Mouse (Mus musculus) layer of hippocampus, adult 11-12 months (tissue): ENCODE measurements at regions not wholly inside any gene's neighbourhood (a gene's known extent, or its start where the extent isn't known, plus 50 kb on each side); places are given as distances from the start of the nearest gene placed in this dataset.

Experiments
- DNase-seq: peaks from one replicate; pipeline ENCODE4 v3.0.0; 2022; ENCODE audit warnings: low spot score

DNA sequence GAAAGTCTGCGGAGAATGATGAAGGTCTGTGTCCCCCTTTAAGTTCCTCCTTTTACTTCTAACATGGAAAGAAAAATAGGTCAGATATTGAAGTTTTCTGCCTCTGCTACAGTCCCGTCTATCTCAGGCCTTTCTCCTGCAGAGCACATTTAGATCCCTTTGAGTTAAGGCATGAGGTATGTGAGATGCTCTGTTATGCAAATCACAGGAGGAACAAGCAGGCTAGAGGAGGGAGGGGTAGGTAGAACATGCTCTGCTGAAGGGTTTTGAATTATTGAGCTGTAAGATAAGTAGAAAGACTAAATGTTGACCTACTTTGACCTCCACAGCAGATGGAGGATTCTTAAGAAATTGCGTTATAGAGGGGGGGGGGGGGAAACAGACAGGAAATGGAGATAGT is 228.4 kb upstream of the Ldb2 start:
- DNase-seq: no peak

DNA sequence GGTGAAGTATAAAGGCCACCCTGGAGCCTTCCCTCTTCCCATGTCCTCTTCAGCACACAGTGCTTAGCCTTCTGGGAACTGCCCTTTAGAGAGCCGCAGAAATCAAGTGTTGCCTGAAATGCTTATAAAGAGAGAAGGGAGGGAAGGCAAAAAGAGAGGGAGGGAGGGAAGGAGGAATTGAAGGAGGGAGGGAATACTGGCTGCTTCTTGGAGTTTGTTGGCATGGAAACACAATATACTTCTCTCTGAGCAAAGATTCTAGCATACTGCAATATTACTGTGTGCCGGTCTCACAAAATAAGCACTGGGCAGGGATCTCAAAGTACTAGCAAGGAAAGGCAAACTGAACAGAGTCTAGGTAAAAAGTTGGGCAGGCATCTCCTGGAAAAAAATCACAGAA is 225.9 kb upstream of the Ldb2 start:
- DNase-seq: no peak

DNA sequence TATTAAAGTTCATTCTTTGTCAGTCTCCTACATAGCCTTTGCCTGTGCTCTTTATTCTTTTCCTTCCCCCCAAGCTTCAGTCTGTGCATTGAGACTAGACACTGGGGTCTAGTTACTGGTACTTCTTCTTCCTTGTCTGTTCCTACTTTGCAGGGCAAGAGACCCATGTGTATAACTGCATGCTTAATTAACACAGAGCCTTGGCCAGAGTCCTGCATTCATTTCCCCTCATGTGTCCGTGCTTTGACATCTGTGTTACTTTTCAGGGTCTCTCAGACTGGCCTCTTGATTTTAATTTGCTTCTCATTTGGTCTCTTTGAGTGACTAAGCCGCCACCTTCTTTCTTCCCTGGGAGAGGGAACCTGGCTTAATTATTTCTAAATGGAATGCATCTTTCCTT is 208.4 kb upstream of the Ldb2 start:
- no peak for DNase-seq

DNA sequence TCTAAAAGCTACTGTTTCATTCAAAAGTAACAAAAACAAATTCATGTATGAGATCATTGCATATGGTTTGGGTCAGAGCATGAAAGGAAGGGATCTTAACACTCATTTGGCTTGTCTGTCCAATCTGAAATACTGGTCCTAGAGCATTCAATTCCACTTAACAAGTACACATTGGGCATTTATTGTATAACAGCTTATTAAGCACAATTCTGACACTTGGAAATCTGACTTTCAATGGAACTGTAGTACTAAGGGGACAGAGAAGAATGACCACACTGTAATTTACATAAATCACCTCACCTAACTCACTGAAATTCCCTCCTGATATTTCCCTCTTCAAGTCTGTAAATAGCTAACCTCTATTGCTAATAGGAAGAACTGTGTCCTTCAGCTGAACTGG is 201.5 kb upstream of the Ldb2 start:
- DNase-seq: no peak

DNA sequence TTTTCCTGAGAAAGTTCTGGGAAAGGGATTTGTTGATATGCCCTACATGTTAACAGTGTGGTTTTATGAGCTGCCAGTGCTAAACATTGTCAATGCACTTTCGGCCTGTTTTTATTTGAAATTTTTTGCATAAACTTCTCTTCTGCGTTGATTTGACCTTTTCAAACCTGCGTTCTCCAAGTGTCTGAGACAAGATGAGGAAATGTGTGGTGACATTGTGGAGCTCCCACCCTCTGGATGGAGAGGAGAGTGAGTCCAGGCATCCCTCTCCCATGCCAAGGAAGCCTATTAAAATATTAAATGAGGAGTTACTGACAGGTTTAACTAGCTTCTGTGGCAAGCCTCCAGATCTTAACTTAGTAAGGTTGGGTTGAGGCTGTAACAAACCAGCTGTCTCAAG is 199.6 kb upstream of the Ldb2 start:
- no peak for DNase-seq

DNA sequence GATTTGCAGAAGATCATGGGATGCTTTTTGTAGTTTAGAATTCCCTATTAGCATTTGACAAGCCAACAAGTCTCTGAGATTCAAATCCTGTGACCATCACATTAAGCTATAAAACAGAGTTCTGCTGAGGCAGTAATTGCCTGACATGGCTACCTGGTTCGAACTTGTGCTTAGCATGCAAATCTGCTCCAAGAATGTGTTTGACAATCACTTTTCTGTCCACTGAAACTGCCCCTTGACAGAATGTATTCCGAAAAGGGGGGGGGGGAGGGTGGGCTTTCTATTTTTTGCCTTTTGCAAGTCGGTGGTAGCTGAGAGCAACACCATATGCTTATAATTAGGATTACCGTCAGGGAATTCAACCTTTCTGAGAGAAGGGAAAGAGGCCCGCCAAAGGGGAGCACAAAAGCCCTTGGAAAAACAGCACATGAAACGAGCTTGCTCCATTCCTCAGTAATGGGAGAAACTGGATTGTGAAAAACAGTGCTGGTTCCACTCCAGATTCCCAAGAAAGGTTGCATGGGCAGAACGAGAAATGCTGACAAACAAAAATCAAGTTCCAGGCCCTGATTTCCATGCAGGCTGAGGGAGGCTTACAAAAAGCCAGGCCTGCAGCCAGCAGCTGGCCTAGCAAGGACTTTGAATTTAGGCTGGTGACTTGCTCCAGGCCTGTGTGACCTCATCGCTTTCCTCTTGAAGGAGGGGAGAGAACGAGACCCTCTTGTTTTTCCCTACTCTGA is 176.1 kb upstream of the Ldb2 start:
- DNase-seq: peak; percentile 8

DNA sequence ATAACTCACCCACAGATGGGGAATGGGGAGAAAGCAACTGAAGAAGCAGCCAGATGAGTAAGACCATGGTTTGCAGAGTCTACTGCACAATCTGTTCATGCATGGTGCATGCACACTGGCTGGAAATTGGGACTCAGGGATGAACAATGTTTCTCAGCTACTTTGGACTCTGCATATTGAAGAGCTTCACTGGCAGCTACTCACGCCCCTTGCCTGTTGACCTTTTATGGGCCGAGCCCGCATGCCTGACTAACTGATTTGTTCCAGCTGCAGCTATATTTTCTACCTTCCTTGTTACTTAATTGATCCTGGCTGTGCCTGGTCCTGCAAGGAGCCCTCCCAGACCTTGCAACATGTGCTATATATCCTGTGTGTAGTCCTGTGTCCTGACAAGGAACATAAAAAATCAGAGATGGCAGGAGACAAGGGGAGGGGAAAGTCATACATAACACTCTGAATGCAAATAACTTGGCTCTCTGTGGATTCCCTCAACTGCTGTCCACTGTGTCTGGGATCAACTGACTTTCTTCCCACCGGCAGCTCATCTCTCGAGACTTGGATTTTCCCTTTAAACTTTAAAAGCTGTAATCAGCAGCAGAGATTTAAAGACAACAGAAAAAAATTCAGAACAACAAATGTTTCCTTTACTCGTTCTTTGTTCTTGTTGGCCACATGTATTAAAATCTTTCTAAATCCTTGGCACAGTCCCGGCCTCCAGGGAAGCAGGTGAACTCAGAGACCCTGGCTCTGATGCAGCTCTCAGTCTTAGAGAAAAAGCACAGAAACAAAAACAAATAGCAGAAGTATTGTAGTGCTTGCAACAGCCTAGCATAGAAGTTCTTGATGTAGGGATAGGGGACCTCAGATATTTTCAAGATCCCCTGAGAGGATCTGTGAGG is 143.8 kb upstream of the Ldb2 start:
- no peak for DNase-seq

DNA sequence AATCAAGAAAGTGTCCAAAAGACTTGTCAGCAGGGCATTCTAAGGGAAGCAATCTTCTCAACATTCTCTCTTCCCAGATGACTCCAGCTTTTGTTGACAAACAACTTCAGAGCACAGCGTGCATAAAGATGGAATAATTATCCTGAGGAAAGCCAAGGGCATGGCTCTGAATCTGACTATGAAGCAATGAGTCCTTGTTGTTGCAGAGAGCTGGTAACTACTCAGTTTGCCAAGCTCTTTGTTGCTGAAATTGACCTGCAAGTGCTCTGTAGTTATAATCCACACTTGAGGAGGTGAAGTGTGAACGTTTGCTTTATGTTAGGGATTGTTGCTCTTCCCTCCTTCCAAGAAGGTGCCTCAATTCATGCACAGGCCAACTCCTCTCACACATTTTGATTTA is 143.1 kb upstream of the Ldb2 start:
- no peak for DNase-seq

DNA sequence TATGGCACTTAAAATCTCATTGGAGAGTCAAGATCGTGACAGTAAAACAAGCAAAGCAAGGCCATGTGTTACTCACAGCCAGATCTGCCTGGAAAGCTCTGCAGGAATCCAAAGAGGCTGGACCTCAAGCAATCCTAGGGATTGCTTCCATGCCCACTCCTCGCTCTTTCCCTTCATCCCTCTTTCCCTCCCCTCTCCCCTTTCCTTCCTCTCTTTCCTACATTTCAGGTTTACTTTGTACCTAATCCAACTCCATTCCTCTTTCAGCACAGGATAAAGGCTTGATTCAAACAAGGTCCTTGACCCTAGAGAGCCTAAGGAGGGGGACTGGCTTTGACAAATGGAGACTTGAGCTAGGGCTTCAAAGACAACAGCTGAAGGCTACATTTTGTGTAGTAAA is 126.0 kb upstream of the Ldb2 start:
- no peak for DNase-seq

DNA sequence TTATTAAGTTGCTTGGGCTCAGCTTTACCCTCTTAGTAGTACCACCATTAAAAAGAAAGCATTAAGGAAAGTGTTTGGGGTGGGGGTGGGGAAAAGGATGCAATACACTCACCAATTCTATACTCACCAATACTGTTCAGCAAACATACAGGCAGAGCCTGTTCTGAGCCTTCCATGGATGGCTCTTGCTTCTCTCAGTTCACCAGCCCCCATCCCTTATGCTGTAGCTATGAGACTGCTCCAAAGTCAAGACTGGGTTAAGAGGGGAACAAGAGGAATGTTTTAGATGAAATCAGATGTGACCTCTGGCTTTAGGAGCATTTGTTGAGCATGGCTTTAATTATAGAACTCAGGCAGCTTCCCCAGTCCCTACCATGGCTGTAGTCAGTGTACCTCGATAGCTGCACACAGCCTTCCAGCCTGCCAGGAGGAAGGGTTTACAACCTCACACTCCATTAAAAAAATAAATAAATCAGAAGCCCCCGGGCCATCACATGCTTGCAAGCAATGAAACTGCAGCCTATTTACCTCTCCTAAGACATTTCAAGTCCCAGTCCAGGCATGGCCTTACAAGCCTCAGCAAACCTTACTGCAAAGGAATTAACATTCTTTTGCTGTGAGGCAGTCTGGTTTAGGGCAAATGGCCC is 122.8 kb upstream of the Ldb2 start:
- DNase-seq: no peak

DNA sequence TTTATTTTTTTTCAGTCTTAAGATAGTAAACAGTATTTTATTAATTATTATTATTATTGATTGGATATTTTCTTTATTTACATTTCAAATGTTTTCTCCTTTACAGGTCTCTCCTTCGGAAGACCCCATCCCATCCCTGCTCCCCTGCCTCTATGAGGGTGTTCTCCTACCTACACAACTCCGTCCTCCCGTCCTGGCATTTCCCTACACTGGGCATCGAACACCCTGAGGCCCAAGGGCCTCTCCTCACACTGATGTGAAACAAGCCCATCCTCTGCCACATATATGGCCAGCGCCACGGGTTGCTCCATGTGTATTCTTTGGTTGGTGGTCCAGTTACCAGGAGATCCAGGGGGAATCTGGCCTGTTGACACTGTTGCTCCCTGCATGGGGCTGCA is 118.3 kb upstream of the Ldb2 start:
- no peak for DNase-seq

DNA sequence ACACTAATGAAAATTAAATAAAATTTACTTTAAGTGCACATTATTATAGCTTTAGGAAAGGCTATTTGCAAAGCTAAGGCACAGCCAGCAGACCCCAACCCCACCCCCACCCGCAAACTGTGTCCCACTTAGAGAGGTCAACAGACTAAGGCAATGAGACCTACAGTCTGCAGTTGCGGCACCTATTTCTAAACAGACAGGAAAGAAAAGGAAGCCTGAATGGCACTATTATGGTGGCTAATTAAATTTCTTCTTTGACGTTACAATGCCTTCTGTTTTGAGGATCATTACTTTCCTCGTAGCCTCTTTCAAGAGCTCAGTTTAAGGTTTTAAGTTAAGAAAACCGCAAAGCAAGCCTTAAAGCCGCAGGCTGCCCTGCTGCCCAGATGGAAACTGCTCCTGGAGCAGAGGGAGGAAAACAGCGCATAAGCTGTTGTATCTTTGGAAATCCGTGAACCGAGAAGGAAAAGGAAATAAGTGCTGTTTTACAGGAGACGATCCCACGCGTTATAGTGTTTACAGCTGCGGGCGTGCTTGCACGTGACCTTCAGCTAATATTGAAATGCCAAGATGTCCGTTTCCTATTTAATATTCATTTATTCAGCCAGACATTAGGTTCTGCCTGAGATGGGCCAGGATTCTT is 117.8 kb upstream of the Ldb2 start:
- peak; percentile 14 for DNase-seq

DNA sequence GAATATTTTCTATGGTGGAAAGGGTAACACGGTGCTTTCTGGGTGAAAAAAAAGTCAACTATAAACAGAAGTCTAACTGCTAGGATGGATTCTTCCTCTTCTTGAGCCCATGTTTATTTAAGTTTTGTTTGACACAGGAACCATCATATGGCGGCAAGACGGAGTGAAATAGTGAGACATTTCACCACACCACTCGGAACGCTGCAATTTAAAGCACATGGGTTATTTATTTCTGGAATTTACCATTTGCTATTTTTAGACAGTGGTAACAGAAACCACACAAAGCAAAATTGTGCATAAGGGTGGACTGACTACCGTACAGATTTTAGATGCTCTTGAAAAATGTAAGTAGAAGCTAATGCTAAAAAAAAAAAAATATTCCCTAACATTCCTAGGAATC is 103.1 kb upstream of the Ldb2 start:
- DNase-seq: no peak

DNA sequence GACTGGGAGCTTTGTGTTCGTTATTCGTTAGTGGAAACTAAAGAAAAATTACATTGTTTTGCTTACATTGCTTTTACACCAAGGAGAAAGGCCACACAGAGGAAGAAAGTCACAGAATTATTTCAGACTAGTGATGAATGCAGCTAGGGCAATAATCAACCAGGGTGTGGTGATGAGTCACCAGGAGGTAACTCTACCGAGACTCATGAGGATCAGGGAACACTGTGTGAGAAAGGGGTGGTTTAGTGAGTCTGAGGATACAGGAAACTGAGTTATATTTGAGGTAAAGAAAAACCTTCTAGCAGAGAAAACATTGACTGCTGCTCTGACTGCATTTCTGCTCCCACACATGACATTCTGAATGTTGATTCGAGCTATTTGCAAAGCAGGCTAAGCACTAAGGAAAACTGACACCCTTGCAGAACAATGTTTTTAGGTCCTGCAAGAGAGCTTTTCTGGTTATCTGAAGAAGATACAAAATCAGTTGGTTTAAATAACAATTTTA is 87.1 kb upstream of the Ldb2 start:
- no peak for DNase-seq

DNA sequence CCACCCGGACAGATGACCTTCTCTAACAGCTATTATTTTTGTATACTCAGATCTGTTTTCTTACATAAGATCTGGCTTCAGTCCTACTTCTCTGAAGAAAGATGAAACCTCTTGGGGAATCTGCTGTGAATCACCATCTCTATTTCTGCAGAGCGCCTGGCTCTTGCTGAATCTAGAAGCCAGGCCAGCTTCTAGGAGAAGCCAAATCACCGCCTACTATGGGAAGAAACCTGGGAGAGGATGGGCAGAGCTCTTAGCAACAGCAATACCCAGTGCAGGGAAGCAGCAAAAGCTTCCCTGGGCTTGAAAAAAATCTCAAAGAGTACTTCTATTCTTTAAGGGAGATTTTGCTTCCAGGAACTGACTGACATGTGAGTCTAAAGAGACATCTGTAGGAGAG is 77.5 kb upstream of the Ldb2 start:
- peak; percentile 63 for DNase-seq

DNA sequence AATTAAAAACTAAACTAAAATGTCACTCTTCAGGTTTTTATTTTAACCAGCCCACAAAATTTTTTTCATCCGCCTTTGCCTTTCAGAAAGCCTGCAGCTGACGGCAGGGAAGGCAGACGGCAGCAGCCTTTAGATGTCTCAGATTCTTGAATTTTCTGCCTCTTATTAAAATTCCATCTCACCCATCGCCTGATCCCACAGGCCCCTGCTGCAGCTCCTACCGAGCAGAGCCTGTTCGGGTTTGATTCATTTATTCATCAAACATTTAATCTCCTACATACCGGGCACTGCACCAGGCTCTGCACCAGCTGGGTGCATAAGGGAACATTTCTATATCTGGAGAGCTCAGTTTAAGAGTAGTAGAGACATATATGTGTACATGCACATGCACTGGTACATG is 72.8 kb upstream of the Ldb2 start:
- DNase-seq: peak; percentile 31

DNA sequence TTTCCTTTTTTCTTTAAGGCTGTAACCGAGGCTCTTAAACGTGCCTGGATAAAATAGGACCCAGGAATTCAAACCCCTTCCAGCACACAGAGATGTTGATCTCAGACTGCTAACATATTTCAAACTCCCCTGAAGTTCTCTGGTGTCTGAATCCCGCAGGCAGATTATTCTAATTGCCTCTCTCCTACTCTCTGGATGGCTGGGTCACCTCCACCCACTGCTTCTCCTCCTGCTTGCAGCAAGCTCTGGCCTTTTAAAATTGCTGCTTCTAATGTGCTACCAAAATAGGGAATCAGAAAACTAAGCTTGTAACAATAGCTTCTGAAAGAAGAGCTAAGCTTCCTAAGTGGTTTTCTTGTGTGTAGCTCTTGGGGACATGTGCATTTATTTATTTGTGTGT is 64.4 kb upstream of the Ldb2 start:
- DNase-seq: no peak

DNA sequence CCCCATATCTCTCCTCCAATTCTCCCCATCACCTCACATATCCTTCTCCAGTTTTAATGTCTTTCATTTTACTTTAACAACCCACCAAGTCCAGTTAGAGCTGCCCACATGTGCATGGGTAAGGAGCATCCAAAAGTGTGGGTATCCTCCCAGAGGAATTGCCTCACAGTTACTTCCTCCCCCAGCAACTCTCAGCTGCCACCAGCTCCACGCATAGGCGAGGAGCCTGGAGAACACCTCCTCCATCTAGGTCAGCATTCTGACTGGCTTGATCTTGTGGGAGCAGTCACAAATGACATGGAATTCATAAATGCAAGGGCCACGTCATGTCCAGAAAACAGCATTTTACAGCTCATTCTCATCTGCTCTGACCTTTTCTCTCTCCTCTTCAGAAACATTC is 63.9 kb upstream of the Ldb2 start:
- DNase-seq: no peak

DNA sequence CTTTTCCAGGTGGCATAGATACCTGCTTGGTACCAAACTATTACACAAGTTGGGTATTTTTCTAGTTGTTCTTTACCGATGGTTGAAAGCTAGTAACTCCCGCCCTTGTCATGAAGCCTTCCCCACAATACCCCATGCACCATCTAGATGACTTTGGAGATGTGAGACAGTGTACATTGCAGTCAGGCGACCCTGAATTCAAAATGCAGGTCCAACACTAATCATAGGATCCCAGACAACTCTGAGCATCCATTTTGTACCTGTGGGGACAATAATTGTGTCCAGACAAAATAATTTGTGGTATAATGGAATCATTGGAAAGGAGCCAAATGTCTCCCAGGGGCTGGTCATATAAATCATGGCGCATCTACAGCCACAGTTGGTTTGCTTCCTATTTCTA is 54.7 kb upstream of the Ldb2 start:
- no peak for DNase-seq
